Mouse (Mus musculus) heart, adult 9 months (tissue): ENCODE measurements around the gene Stard7.

ENCODE experiments used
- DNase-seq, 2 experiments: peaks; one replicate each; pipeline ENCODE4 v3.0.0; 2022; ENCODE audit warnings: low spot score in 2 of 2

The Stard7 gene

GRCm38 (mm10) chr2:127322671-127323285 lies 52.8 kb downstream of the Stard7 start:
- DNase-seq: no peak

DNA sequence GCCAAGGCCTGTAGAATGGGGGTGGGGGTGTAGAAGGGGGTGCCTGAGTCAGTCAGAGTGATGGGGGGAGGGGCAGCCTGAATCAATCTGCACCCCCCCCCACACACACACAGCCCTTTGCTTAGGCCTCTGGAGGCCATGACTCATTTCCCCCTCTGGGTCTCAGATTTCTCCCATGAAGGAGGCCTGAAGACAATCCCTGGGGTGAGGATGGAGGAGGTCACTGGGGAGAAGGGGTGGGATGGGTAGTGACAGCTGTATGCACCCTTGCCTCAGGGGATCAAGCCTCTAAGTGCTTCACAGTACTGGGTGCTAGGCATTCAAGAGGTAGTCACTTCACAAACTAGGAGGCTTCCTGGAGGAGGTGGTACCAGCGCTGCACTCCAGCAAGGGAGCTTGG lies 53.6 kb downstream of the Stard7 start:
- DNase-seq: no peak

- DNase-seq: no peak
Measured at GRCm38 (mm10) chr2:127324456-127324855, 54.4 kb downstream of the Stard7 start.

DNA sequence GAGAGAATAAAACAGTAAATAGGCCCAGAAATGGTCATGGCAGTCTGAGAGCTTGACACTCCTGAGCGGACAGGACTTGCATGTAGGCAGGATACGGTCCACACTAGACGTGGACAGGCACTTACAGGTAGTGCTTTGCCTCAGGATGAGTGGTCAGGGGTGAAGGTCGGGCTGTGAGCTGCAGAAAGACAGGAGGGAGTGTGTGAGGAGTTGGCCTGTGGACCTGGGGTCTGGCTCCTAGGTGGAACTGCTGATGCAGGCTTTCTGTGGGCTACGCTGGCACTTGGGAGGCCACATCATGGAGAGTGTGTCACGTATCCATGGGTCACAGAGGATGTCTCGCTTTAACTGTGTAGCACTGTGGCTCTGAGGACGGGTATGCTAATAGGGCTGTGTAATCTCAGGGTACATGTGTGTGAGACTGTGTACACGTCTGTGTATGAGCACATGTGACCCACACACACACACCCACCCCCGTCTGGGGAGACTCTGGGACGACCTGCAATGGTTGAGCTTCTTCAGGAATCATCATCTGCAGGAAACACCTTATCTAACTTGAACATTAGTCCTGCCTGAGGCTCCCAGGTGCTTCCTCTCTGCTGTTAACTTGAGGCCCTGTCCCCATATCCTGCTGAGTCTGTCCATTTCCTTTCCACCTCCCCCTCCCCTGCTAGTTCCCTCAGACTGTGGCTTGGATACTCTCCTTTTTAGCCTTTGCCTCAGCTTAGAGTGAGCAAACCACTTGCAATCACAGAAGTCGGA lies 58.3 kb downstream of the Stard7 start:
- DNase-seq: peak in 1 of 2 experiments; percentile 25

DNA sequence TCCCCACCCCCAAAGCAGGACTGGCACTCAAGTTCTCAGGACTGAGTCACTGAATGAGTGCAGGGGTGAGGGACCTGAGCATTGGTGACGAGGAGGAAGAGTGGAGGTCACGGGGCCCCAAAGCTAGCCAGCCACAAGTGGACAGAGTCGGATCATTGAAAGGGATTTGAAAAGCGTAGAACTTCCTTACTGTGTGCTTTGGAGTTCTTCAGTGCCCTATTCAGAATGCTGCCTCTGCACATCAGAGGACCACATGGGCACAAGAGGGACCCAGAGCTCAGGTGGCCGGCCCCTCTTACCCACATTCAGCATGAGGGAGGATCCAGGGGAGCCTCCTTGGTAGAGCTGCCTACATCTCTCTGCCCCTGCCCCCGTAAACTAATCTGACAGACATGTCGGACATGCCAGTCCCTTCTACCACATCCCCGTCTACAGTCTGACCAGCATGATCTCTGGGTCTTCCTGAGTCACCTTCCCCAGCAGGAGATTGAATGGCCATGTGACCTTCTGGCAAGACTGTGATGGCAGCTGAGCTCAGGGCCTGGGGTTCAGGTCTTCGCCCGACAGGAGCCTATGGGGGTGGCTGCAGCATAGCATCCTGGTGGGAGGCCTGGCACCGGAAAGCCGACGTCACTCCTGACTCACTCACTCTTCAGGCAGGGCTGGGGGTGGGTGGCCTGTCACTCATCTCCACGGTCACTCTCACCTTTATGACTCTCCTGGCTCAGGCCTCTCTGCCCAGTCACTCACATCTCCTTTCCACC lies 63.0 kb downstream of the Stard7 start:
- DNase-seq: no peak

- no peak for DNase-seq
Measured at GRCm38 (mm10) chr2:127333945-127334603, 64.1 kb downstream of the Stard7 start.

- peak; percentile 12 to 26 for DNase-seq
Measured at GRCm38 (mm10) chr2:127335078-127335541, 65.1 kb downstream of the Stard7 start.

- DNase-seq: peak; percentile 81 to 89
Measured at GRCm38 (mm10) chr2:127335767-127336496, 65.9 kb downstream of the Stard7 start, which contains the start of gene Dusp2. TSS of gene Dusp2 (plus strand) at chr2:127336159.

GRCm38 (mm10) chr2:127336497-127336832 lies 66.4 kb downstream of the Stard7 start:
- DNase-seq: no peak

DNA sequence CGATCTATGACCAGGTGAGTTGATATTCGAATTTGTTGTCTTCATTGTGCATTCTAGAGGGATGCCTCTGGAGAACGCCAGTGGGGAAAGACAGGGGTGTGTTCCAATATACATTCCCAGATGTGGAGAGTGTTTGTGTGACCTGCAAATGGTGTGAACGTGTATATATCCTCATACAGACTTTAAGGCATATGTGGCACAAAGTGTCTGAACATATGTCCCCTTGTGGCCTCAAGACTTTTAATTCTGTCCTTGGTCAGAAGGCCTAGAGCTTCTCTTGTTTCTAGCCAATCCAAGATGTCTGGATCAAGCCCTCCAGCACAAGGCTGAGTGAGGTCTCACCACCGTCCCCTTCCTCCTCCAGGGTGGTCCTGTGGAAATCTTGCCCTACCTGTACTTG lies 66.9 kb downstream of the Stard7 start:
- no peak for DNase-seq

- no peak for DNase-seq
Measured at GRCm38 (mm10) chr2:127337531-127337930, 67.5 kb downstream of the Stard7 start.

DNA sequence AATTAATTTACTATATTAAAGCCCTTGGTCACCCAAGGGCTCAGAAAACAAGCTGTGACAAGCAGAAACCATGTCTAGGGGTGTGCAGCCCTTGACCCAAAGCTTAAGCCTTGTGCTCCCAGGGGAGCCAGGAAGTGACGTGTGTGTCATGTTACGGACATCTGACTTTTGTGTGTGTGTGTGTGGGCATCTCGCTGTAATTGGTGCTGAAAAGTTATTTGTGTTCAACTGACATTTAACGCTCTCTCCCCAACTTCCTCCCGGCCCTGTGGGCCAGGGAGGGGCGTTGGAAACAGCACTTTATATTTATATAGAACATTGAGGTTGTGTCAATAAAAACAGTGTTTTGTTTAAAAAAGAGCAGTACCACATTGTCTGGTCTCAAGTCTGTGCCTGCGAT lies 68.0 kb downstream of the Stard7 start:
- no peak for DNase-seq

DNA sequence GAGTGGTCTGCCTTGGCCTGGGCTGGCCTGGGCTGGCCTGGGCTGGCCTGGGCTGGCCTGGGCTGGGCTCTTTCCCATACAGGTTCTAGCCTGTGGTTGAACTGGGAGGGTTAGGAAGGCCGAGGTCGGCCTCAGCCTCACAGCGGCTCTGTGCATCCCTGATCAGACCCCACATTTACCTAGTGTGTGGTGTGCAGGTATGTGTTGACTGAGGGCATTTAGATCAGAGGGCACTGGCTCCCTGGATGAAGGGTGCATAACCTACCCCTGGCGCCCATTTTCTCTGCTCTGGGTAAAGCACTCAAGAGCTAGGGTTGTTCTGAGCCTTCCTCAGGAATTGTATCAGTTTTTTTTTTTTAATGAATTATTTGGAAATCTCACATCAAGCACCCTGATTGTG lies 68.4 kb downstream of the Stard7 start, which contains the start of gene Astl:
Astl (plus strand) TSS at position 224 of the 400 bp plus-strand sequence.
- DNase-seq: no peak

DNA sequence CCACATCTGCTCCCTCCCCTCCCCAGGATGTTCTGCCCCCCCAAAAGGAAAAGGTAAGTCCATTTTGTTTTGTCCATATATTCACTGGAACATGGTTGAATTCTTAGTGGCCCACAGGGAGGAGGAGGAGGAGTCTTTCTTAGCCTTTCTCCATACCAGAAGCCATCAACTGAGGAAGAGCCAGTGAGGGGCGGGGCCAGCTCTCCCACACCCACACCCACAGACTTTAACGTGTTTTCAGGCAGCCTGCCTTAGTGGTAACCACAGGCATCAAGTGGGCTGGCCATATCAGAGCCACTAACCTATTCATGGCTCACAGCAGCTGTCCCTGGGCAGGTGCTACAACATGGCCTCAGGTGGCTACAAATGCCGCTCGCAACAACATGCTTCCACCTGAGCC lies 68.8 kb downstream of the Stard7 start:
- DNase-seq: no peak

DNA sequence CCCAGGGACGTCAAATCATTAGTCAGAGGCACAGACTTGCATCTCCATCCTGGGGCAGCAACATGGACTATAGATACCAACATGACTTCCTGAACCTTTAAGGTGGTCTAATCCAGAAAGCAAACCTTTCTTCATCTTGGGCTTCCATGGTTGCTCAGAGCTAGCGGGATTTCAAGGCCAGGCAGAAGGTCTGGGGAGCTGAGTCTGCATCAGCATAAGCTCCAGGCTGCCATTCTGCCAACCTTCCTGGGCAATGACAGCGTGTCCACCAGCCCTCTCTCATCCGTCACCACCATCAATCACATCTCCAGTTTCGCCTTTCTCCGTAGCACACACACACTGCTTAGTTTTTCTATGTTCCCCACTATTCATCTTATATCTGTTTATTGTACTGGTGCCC lies 69.2 kb downstream of the Stard7 start:
- no peak for DNase-seq

DNA sequence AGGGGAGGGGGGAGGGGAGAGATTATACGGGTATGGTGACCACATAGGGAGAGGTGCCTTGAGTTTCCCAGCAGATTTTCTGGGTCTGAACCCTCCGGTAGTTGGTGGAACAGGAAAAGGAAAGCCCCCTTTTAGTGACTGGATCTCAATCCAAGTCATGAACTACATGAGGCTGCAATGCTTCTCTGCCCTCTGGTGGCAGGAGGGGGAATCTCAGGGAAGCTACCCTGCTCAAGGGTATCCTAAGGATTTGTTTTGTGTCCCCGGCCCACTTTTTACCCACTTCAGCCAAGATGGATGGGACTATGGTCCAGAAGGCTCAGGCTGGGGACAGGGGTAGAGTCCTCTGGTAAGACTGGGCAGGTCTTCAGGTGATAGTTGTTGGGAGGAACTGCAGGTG lies 71.1 kb downstream of the Stard7 start:
- peak in 1 of 2 experiments; percentile 14 for DNase-seq

- DNase-seq: no peak
Measured at GRCm38 (mm10) chr2:127346334-127346733, 76.3 kb downstream of the Stard7 start.

- DNase-seq: no peak
Measured at GRCm38 (mm10) chr2:127347147-127347985, 77.3 kb downstream of the Stard7 start.
